Mouse (Mus musculus) mature B cell (primary cell): ENCODE measurements at regions not wholly inside any gene's neighbourhood (a gene's known extent, or its start where the extent isn't known, plus 50 kb on each side); places are given as distances from the start of the nearest gene placed in this dataset.

Source experiments
- in situ Hi-C: fragments of 300-500 bp; cut with MboI; formaldehyde crosslinking; loops from 2 replicates; pipeline ENCODE4 v1.14.3; 2019

DNA sequence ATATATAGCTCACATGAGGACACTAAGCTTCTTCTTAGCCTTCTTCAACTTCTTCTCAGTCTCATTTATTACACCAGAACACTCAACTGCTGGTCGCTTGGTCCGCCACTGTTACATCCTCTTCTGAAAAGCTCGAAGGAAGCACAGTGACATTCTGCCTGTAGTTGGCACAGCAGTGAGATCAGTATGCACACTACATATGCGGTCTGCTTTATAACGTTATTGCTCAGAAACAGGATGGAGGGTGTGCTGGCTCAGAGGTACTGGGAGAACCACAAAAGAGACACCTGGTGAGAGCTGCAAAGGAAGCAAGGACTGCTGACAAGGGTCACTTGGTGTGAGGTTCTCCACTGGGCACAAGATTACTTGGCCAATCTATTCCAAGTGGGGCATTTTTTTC lies 179.5 kb downstream of the Ets1 start:
- in situ Hi-C loops: no loop called here

DNA sequence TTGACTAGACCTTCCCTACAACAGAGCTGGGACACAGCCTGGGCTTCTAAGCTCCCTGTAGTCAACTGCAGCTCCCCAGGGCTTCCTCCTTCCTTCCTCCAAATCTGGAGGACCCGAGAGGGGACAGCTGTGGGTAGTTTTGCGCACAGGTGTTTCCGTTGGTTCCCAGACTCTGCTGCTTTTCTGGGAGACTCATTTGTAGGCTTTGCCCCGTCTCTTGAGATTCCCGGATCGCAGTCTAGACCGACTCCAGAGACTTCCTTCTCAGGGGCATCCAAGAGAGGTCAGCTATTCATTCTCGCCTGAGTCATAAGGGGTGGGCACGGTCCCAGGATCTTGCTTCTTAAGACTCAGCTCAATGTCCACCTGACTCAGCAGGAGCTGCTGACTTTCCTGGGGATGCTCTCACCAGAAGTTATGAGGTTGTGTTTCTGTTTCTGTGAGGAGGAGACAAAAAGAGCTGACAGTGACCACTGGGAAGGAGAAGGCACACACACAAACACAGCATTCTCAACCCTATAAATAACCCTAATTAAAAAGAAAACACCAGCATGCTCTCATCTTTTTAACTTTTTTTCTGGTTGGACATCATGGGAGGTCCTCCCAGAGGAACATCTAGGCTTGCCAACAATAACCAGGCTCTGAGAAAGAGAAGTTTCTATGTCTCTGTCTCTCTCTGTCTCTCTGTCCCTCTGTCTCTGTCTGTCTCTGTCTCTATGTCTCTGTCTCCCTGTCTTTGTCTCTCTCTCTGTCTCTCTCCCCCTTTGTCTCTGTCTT lies 180.8 kb downstream of the Ets1 start:
- in situ Hi-C loops: no loop called here

DNA sequence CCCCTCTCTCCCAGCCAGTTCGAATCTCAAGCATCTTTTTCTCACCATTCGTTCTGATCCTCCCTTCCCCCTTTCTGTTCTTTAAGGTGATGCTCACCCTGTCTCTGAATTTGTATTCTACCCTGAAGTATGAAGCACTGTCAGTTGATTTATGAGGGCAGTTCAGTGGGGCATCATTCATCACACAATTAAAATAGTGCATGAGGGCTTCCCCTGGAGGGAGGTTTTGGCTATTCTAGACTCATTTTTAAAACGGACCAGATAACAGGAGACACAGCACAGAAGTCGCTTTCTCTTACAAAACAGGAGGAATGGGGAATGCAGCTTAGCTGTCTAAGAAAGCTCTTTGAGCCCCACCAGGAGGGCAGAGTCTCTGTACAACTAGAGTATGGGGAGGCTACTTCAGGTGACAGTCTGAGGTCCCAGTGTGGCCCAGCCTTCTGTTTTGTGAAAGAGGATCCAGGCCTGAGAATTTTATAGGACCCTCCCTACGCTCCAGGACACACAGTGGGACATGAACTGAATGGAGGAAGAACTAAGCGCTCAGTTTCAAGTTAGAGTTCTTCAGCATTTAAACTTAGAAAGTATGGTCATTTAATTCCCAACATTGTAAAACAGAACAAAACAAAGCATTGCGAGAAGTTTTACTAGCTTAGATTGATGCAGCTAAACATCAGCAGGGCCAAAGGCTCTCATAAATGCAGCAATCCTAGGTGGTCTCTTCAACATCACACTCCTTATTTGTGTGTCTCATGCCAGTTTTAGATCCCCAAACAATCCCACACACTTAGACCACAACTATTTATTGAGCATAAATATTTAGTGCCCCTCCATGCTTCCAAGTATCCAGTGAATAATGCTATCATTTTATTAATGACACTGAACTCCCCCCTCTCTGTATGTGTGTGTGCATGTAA lies 181.7 kb downstream of the Ets1 start:
- in situ Hi-C loops: no loop called here

DNA sequence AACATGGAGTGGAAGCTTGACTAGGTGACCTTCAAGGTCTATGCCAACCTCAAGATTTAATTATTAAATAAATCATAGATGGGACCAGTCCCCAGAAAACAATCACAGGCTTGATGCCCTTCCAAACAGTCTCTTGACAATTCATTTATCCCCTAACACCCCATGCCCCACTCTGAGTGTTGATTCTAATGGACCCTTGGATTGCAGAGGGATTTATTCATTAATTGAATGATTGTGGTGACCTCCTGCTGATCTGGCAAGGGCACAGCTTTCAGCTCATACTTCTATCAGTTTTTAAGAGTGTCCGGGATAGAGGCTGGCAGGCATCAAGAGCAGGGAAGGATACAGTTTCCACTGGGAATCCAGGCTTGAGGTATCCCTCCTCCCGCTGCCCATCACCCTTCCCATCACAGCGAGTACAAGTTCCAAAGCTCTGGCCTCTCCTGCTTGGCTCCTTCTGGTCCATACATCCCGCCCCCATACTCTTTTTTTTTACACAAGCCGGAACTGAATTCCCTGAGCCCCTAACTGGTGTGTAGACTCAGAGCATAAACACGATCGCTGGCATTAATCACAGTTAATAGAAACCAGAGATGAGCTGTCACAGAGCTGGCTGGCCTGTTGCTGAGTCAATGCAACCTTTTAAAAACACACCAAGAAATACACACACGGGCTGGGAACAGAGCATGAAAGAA lies 187.6 kb downstream of the Ets1 start:
- in situ Hi-C loops: no loop called here

DNA sequence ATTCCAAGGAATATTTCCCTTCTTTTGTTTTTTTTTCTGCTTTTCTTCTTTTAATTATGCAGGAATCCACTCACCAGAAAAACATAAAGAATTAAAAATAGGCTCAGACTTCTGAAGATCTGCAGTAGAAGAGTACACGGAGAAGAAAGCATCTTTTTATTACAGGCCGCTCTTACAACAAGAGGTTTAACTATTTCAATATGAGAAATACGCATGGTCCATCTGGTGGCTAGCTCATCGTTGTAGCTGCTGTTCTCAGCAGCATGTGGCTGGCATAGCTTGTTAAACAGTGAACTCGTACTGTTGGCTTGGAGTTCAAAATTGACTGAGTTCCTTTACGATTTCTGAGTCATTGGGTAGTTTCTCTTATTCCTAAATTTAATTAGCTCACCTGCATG lies 188.1 kb downstream of the Ets1 start:
- in situ Hi-C loops: no loop called here

DNA sequence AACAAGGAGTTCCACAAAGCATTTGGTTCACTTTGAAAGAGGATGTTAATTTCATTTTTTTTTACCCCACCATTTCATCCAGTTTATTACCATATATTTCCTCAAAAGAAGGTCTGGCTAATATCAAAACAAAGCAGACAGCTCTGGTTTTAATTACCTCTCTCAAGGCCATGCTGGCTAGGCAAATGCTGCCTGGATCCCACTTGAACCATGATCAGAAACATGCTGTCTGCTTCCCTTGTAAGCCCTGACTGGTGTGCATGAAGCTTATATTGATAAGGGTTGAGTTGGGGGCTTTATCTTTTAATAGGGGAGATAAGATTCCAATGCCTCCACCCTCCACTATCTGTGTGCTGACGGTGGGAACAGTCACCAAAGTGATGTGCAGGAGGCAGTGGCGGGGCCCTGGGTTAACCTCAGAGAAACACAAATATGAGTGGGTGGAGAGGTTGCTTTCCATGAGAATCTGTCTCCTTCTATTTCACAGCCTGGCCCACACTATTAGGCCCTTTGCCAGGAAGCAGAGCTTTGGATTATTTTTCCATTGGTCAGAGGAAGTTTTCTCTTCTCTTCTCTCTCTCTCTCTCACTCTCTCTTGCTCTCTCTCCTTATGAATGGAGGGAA lies 194.4 kb downstream of the Ets1 start:
- in situ Hi-C loops: no loop called here

DNA sequence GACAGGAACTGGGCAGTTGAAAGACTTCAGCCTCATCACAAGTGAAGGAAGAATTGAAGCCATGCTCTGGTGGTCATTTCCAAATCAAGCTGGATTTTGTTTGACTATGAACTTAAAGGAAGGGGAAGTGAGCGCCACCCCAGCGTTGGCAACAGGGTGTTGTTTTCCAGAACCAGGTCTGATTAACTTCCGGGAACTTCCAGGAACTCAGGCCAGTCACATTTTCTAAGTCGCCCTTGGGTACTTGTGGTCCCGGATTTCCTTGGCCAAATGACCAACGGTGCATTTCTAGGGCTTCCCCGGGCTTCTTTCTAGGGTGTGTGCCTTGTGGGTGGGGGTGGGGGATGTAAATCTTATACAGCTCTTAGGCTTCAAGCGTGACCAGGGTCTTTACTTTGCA lies 197.4 kb downstream of the Ets1 start:
- in situ Hi-C loops: no loop called here

DNA sequence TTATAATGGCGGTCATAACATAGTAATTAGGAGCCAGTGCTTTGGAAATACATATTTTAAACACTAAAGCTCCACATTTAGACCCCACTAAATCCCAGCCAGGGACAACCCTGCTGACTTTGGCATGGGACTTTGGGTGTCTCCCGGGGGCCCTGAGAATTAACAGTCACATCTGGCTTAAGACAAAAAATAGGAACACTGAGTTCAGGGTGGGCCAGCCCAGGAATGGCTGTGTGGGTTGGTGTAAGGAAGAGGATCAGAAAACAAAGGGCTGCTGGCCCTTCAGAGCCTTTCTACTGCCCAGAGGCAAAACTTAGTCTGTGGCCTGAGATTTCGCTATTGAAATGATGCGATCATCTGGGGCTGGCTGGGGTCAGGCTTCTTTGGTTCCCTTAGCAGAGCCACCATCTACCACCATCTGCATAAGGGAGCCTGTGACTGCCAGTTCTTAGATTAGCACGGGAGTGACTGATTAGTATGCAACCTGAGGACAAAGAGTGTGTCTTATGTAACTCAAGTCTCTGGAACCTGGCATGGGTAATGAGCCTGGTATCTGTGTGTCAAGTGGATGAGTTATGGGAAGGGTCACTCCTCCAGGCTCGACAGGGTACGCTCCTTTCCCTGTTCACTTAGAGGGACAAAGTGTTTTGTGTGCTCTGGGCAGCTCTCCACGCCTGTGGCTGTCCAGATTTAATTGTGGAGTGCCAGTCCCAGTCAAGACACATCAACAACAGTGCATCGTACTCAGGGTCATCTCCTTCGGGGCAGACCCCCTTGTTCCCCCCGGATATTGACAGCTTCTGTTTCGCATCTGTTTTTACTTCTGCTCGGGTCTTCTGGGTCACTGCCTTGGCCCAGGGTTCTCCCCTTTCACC lies 199.0 kb downstream of the Ets1 start:
- in situ Hi-C loops: no loop called here

DNA sequence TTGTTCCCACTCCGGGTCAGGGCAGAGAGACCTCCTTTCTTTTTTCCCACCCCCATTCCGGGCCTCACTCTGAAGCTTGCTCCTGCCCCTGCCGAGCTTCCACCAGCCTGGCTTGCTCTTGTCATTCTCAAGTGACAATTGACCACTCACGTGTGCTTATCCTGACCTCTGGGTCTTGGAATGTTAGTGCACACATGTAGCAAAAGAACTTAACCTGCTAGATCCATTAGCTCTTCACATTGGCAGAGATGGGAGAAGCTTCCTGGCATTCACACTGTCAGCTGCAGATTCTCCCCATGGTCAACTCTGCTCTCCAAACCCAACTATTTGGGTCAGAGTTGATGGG lies 199.6 kb downstream of the Ets1 start:
- in situ Hi-C loops: no loop called here

DNA sequence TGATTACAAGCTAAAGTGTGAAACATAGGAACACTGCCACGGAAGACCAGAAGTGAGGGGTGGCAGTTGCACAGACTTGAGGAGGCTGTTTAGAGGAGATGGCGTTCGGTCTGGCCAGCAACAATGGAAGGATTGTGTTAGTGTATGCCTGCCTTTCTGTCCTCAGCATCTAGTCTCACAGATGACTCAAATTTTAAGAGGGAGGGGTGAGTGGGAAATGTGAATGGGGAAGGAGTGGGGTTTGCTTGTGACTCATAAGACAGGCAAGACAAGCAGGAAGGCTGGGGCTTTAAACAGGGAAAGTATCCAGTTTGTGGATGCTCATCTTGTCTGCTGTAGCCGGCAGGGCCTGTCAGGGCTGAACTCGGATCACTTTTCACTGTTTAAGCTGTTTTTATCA lies 200.3 kb downstream of the Ets1 start:
- in situ Hi-C loops: no loop called here

DNA sequence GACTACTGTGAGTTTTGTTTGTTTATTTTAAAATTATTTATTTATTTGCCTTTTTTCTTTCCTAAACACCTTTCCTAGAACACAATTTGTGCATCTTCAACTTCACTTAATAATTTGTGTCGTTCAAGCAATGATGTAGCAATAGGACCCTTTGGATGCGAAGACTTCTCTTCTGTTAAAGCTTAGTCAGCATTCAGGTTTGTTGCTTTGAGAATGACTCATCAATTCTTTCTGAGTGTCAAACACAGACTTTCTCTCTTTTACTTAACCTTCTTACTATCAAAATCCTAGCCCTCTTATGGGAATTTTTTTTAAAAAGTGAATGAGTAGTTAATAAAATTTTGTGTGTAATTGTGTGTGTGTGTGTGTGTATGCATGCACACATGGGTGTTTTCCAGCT lies 211.3 kb downstream of the Ets1 start:
- in situ Hi-C loops: no loop called here

DNA sequence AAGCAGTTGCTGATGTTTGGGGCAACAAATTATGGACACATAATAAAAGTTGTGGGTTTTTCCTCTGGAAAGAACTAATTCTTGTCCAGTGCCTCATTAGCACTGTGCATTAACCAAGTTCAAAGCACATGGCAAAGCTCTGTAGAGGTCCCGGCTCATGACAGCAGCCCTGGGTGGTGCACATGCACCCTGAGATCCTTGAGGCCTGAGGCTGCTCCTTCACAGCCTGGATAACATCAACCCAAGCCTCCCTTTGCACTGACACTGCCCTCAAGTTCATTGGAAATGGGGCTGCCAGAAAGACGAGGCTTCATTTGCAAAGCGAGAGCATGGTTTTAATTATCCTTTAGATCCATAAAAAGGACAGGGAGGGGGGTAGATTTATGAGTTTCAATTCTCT lies 216.3 kb downstream of the Ets1 start:
- in situ Hi-C loops: no loop called here

DNA sequence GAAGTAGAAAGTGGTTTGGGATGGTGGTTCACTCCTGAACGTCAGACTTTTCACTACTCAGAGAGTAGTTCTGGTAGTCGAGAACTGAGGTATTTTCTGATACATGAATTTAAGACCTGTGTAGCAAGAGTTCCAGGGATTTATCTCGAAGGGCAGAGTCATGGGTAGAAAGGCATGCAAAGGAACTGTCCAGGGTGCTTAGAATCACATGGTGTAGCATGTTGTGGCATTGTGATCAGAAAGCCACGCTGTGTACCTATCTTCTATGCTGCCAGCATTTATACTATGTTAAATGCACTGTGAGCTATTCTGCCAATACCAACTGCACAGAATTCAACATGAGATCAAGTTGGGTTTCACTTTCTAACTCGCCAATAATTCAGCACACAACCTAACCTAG lies 227.3 kb downstream of the Ets1 start:
- in situ Hi-C loops: no loop called here

DNA sequence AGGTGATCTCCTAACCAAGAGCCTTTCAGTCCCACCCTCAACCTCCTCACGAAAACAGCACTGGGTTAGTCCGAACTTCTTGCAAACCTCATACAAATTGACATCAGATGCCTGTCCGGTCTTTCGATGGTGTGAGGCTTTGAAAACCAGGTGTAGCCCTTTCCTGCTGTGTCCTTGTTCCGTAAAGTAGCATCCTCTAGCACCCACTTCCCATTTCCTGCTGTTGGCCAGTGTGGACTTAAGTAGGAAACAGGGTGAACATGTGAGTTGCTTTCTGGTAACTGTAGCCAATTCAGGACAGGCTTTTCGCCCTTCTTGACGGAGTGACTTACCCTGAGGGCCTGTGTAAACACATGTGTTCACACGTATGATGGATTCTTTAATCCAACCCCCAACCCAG lies 232.9 kb downstream of the Ets1 start:
- in situ Hi-C loops: no loop called here

DNA sequence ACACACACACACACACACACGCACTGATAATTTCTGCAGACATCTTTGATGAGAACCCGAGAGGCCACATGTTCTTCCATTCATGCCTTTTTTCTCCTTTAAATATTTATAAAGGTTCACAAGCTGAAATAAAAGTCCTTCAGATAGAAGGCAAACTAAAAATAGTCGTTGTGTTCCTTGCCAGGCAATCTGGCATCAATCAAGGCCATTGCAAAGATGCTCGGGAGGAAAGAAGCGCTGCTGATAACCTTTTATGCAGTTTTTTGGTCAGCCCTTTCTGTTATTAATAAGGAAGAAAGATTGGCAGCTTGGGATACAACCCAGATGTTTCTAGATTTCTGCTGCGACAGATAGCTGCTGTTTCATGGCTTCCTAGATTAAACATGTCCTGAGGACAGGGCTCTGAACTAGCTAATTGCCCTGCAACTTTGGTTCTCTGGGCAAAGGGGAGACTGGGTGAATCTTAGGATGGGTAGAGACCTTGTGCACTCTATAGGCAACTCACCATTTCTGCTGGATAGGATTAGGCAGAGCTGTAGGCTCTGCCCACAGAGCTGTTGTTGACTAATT lies 238.4 kb downstream of the Ets1 start:
- in situ Hi-C loops: no loop called here

DNA sequence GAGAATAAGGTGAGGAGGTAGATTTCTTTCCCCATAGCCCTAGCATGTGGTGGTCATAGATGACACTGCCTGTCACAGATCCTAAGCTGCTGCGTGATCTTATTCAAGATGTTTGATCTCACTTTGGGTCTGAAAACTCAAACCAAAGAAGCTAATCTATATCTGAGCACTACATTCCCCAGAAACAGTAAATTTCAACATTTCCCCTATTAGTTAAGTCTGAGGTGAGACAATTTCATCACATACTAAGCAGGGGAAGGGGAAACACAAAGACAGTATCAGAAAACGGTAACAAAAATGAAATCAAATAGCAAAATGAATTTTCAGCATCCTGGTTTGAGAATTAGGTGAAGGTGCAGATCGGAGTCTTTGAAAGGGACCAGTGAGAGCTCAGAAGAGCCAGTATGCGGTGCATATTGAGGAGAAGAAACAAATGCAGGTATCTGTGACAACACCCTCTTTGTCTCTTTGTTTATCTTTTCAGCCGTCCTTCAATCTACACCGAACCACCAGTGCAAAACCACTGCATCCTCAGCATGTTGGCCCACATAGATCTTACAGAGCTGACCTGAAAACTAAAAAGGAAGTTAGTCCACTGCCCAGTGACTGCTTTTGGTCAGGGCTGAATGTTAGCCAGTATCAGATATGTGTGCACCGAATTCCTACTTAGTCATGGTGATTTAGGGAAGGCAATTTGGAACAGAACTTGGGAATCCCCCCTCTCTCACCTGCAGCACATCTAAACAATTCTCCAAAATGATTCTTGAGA lies 247.0 kb downstream of the Ets1 start:
- in situ Hi-C loops: no loop called here

DNA sequence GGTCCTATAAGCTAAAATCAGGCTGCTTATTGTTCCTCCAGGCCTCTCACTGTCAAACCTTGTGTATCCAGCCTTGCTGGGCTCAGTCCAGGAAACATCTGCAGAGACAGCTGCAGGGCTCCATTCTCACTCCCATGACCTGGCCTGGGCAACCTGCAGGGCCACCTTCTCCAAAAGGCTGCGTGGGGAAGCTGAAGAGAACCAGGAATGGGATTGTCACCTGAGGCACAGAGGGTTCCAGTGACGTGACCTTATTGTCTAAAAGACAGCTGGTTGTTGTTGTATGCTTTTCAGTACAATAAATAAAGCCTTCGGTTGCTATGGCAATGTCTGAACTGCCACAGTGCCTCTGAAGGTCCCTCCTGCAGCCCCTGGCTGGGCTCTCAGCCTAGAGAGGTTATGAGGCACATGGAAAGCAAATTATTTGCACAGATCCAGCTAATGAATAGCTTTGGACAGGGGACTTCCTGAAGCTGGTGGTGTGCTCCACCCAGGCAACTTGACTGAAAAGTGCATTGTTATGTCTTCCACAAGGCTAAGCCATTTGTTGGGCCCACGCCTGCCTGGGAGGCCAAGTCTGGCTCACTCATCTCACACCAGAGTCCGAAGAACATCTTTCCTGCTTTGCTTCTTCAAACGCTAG lies 250.1 kb downstream of the Ets1 start:
- in situ Hi-C loops: no loop called here

DNA sequence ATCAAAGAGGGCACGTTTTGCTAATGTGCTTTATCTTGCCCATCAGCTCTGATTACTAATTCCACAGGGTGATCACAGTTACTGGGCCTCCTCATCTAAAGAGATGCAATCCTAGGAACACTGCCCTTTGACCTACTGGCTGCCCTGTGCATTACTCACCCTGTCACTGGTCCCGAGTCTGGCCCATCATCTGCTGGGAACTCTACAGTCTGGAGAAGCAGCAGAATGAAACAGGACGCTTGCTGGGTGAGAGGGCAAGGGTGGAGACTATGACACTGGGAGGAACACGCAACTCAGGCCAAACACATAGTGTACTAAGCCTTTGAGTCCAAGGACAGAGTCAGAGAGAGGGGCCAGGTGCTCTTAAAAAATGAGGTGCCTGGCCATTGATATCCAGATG lies 263.8 kb downstream of the Ets1 start:
- in situ Hi-C loops: no loop called here

DNA sequence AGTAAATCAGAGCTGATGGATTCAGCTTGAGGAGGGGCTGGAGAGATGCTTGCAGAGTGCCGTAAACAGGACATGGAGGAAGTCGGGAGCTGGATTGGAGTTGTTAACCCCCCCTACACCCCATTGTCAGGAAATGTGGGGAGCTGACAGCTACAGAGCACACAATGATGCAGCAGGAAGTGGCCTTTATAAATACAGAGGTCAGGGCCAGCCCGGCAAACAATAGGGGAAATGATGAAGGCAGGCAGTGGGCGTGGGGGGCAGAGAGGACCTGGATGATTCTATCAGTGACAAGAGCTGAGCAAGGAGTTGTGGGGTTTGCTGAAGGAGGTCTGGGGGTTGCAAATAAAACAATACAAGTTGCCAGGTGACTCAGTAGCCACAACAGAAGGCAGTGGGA lies 265.3 kb downstream of the Ets1 start:
- in situ Hi-C loops: no loop called here
